Mouse (Mus musculus): ENCODE data around the gene Exosc10.

Exosc10 gene

DNA sequence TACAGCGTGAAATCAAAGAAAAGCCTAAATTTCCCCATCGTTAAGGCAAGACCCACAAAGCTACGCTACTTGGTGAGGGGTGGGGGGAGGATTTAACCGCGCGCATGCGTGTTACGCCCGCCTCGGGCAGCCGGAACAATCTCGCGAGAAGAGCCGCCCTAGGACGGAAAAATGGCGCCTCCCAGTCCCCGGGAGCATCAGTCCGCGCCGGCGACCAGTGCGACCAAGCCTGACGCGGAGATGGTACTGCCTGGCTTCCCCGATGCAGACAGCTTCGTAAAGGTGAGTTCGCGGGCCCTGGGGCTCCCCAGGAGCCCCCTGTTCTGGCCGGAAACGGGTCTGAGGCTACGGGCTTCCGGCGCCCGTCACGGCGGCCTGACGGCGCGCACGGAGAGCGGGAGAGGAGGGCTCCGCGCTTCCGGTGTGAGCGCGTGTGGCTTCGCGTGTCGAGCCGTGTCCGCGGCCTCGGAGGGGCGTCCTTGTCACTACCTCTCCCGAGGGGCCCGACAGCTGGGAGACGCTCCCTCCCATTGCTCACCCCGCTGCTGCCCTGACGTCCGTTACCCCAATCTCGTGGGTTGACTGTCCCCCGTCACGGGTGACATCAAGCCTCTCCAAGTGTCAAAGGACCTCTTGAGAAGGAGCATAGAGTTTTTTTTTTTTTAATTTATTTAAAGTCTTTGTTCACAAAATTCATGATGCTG, at the start of gene Exosc10:
Exosc10 (plus strand) TSS at position 133 of the 704 bp plus-strand sequence.
- DNase-seq: peak; percentile 85

- no peak for DNase-seq
These were observed 48.7 kb upstream of the Exosc10 start for GRCm38 (mm10) chr4:148509450-148510084.

- DNase-seq: no peak
These were observed 47.5 kb upstream of the Exosc10 start for GRCm38 (mm10) chr4:148510691-148511090.

- DNase-seq: no peak
These were observed 46.9 kb upstream of the Exosc10 start for GRCm38 (mm10) chr4:148511334-148511733.

- DNase-seq: peak; percentile 43
These were observed 45.1 kb upstream of the Exosc10 start for GRCm38 (mm10) chr4:148513021-148513559.

DNA sequence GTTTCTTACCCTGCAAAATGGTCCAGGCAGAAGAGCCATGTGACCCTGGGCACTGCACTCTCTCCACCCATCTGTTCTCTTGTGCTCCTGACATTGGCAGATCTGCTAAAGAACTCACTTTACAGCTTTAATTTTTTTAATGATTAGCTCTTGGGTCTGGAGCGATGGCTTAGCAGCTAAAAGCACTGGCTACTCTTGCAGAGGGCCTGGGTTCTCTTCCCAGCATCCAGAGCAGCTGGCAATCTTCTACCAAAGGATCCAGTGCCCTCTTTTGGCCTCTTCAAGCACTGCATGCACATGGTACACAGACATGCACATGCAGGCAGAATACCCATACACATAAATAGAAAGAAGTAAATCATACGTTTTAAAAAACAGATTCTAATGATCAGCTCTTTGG, 42.9 kb upstream of the Exosc10 start:
- DNase-seq: no peak

DNA sequence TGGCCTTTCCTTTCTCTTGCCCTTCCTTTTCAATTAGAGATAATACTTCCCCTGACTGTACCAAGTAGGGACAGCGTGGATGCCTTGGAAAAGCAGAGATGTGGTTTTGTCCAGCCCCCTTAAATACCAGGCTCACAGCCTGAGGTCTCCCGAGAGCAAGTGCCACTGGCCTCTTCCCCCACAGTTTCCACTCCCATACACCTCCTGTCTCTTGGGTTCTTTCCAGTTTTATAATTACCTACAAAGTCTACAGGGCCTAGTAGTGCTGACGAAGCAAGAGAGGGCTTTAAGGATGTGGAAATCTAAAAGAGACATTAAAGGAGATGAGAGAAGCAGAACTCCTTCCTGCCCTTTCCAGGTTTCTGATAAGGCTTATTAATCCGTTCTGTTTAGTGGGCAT, 40.4 kb upstream of the Exosc10 start:
- no peak for DNase-seq

GRCm38 (mm10) chr4:148518235-148518795, 39.9 kb upstream of the Exosc10 start:
- peak; percentile 52 for DNase-seq

DNA sequence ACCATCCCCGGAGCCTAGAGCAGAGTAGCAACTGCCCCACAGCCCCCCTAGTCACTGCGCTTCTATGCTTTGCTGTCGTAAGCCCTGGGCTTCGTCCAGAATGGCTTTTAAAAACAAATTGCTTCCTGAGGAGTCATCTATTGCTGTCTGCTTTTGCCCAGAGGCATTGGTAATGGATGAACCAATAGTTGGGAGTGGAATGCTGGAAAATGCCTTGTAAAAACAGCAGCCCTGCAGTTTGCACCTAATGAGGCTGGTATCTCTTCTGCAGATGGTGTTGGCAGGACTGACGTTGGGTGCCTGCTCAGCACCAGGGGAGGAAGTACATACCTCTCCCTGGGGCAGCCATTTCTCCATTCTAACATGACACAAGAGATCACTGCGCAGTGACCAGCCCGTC, 34.7 kb upstream of the Exosc10 start:
- DNase-seq: no peak

DNA sequence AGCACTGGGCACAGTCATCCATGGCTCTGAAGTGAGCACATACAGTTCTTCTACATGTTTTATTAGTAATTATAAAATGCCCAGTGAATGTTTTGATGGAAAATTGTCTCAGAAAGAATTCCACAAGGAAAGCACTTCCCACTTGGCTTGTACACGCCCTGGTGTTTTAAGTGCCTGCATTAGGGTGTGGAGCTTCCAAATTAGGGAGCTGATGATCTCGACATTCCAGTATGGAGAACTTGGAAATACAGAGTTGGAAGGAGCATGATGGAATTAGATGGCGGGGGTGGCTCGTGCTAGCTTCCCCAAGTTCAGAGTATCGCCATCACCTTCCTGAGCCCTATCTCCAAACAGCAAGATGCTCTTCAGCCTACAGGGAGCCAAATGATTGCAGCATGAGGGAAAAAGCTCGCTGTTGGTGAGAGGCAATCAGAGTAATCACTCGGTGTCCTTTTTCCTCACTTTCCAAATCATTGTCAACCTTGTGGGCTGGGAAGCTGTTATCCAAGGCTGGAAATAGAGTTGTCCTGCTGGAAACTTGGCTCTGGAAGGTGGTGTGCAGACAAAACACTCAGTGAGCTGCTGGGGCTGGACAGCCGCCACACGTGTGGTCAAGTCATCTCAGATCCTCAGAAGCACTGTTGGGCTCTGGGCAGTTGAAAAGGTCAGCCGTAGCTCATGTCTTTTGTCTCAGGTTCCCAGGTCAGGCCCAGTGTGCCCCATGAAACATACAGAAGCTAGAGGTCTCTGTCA, 30.9 kb upstream of the Exosc10 start:
- no peak for DNase-seq

DNA sequence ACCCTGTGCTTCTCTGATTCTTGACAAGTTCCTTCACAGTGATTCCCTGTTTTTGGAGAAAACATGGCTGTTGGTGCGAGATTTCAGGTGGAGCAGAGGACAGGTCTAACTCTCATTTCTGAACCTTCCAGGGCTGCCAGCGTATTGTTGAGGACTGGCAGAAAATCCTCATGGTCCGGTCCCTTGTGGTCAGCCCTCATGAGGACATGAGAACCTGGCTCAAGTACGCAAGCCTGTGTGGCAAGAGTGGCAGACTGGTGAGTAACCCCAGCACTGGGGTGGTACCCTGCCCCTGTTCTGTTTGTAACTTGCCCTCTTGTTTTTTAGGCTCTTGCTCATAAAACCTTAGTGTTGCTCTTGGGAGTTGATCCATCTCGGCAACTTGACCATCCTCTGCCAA, 27.9 kb upstream of the Exosc10 start:
- no peak for DNase-seq

- DNase-seq: no peak
These were observed 27.5 kb upstream of the Exosc10 start for GRCm38 (mm10) chr4:148530778-148531177.

DNA sequence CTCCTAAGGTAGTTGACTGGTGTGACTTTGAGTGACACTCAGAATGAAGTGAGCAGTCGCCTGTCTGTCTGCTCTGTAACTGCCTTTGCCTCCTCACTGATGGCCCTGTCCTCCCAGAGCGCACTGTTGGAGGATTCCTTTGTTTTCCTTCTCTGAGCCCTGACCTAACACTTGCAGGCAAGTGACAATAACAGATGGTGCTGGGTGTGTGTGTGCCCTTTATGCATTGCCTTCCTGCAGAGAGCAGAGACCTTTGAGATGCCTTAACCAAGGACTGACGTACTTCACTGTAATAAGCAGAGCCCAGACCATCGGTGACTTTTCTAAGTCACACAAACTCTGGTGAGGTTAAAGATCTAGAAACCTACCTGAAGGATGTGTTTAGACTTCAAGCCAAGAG, 26.9 kb upstream of the Exosc10 start:
- no peak for DNase-seq

- no peak for DNase-seq
These were observed 25.7 kb upstream of the Exosc10 start for GRCm38 (mm10) chr4:148532516-148532915.

- DNase-seq: no peak
These were observed 24.5 kb upstream of the Exosc10 start for GRCm38 (mm10) chr4:148533613-148534328.

DNA sequence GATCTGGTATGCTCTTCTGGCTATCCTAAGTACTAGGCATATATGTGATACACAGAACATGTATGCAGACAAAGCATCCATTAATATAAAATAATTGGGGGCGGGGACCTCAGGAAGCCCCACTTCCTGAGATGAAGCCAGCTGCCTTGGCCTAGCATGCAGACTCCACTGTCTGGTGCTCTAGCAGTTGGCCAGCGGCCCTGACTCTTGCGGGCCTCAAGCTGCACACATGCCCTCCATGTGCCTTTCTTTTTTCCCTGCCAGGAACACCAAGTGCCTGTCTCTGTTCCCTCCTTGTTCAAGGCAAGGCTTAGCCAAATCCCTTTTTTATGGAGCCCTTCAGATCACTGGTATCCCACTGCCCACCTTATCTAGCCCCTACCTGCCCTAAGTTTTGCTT, 22.4 kb upstream of the Exosc10 start:
- no peak for DNase-seq

GRCm38 (mm10) chr4:148549106-148549505, 9.1 kb upstream of the Exosc10 start:
- DNase-seq: no peak

DNA sequence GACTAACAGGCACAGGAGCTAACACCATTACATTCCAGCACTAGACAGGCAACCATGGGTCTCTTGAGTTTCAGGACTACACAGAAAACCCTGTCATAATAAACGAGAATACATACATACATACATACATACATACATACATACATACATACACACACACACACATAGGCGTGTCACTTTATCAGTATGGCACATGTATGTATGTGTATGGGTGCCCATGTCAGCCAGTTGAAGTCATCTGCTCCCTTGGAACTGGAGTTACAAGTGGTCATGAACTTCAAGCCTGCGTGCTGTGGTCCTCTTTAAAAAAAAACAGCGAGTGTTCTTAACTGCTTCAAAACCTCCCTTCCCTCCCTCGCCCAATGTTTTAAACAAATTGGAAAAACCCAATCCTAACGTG, 463 bp upstream of the Exosc10 start:
- no peak for DNase-seq

DNA sequence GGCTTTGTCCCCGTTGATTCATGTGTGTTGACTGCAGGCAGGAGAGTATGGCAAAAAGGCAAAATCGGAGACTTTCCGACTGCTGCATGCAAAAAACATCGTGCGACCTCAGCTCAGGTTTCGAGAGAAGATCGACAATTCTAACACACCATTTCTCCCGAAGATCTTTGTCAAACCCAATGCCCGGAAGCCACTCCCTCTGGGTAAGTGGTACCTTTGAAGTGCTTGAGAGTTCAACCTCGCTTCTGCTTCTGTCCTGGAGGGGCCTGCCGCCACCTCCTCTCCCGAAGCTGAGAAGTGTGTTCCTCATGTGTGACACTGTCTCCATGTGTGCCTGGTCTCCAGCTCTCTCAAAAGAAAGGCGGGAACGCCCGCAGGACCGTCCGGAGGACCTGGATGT, 4.4 kb downstream of the Exosc10 start:
- DNase-seq: no peak

DNA sequence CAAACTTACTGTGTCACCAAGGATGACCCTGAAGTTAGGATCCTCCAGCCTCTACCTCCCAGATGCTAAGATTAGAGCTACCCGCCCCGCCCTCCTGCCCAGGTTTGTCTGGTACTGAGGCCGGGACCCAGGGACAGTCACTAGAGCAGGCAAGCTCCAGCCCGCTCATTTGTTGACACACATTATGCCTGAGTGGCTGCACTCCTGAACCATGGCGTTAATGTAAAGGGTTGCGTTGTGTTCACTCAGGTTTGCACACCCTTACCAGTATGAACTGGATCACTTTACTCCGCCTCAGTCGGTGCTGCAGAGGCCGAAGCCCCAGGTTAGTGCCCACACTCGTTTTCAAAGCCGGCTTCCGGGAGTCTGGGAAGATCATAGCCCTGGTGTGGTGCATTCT, 5.4 kb downstream of the Exosc10 start:
- no peak for DNase-seq

- DNase-seq: no peak
These were observed 11.9 kb downstream of the Exosc10 start for GRCm38 (mm10) chr4:148570138-148570537.

DNA sequence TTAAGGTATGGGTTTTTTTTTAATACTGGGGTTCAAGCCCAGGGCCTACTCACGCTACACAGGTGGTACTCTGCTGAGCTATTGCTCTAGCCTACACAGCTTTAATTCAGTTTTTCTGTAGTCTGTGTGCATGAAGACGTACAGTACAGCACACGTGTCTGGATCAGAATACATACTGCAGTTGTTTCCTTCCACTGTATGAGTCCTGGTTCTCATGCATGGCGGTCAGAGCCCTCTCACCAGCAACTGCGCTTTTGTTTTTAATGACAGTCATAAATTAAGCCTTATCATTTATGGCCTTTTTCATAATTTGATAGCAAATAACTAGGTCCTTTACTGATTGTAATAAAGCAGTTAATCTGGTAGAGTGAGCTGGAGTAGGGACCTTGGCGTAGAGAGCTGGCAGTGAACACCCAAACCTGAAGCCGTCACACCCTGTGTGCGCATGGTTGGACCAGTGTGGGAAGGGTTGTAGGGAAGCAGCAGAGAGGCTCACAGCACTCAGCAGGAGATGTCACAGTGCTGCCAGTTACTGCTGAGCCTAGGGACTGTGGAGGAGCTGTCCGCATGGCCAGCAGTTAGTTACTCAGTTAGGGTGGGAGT, 12.6 kb downstream of the Exosc10 start:
- DNase-seq: no peak
